Mouse (Mus musculus) kidney, embryonic 15.5 days (tissue): Measurements from ENCODE around the gene Xrra1. TPM values are rescaled to one million over a fixed set of nuclear protein-coding genes. Genes with fewer than 3 reads are reported as not detected.
A peak's percentile ranks its signal among the peaks of the same experiment; 100 is the strongest.
"Not testable (repeated sequence)": the region's sequence is repeated elsewhere in the genome, so short reads cannot be mapped to it uniquely, and the experiment has no call there.

Experiments
- ATAC-seq: fragments of 200-750 bp; cut with Nextera tagmentation; replicated peaks from 2 replicates; pipeline ENCODE4 v1.8.0; 2017; ENCODE audit warnings: moderate TSS enrichment; ENCODE audit not compliant: low FRiP score
- H3K27ac ChIP-seq: fragments of 300-500 bp; sonication (generic); 2 replicates; pipeline ENCODE4 v1.5.1; 2015; ENCODE audit warnings: mild to moderate bottlenecking, inconsistent platforms
- H3K27me3 ChIP-seq: fragments of 300-500 bp; sonication (generic); 2 replicates; pipeline ENCODE4 v1.6.1; 2015; ENCODE audit warnings: inconsistent platforms
- H3K36me3 ChIP-seq: fragments of 300-500 bp; sonication (generic); 2 replicates; pipeline ENCODE4 v1.6.1; 2015; ENCODE audit warnings: inconsistent platforms
- H3K4me1 ChIP-seq: fragments of 300-500 bp; sonication (generic); 2 replicates; pipeline ENCODE4 v1.6.1; 2015; ENCODE audit warnings: inconsistent platforms
- H3K4me2 ChIP-seq: fragments of 300-500 bp; sonication (generic); 2 replicates; pipeline ENCODE4 v1.6.1; 2015; ENCODE audit warnings: moderate library complexity, mild to moderate bottlenecking, inconsistent platforms
- H3K4me3 ChIP-seq: fragments of 300-500 bp; sonication (generic); replicated peaks from 2 replicates; pipeline ENCODE4 v1.5.1; 2015; ENCODE audit warnings: mild to moderate bottlenecking, inconsistent platforms
- H3K9ac ChIP-seq: fragments of 300-500 bp; sonication (generic); 2 replicates; pipeline ENCODE4 v1.6.1; 2015; ENCODE audit warnings: mild to moderate bottlenecking, inconsistent platforms
- H3K9me3 ChIP-seq: fragments of 300-500 bp; sonication (generic); replicated peaks from 2 replicates; pipeline ENCODE4 v1.6.1; 2016; ENCODE audit warnings: inconsistent platforms
- WGBS: fragments of 180-500 bp; shearing (Covaris S2); methylation state at CpG from one replicate; pipeline ENCODE4 v1.1.7; 2015; ENCODE audit warnings: mixed read lengths; 5-methylcytosine and 5-hydroxymethylcytosine counted together
- polyA plus RNA-seq: library from polyadenylated mRNA; unstranded; fragments of >200 nt; fragmentation: Nextera tagmentation; extraction: Ambion mirVana; gene quantifications from 2 replicates; pipeline ENCODE4 v1.2.1, GENCODE M21; 2015

The Xrra1 gene
- 0.21 and 0.42 TPM in 2 replicates for polyA plus RNA-seq

DNA sequence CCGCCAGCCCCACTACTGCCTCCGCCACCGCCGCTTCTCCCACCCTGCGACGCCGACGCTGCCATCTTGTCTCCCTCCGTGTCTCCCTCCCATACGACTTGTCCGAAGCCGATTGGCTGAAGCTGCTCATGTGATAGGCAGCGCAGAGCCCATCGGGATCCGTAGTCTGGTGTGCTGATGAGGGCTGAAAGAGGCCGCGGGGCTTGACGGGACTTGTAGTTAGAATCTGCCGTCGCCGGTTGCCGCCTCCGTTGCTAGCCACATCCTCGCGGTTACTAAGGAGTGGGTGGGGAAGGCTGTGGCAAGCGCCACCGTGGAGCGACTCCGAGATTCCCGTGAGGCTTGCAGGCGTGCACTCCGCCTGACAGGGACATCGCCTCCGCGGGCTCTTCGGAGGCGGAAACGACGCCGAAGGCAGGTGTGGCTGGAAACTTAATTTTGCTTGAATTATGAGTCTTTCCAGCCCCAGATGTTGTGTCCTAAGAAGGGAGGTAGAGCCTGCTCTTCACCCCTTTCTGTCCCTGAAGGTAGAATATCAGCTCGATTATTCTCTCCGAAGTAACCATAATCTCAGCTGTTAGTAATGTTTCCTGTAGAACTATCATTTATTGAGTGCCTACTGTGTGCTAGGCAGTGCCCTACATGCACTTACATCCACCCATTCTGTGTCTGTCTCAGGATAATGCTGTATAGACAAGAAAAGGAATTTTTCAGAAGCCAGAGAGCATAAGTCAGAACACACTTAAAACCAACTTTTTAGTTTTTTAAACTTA lies at the start of gene Xrra1:
Gene Xrra1, plus strand, starts transcription at position 304 of the 773 bp plus-strand sequence.
- peaks cover 24% of the 10 kb centered on the region for H3K36me3 ChIP-seq
- H3K27me3 ChIP-seq = no peaks in the 10 kb centered on the region
- peak within 1 kb of the TSS; percentile 90 for H3K9ac ChIP-seq
- H3K4me2 ChIP-seq = peak within 1 kb of the TSS; percentile 68
- peak within 1 kb of the TSS; percentile 79 for H3K27ac ChIP-seq
- ATAC-seq = peak; percentile 99
- peaks cover 15% of the 10 kb centered on the region for H3K4me1 ChIP-seq
- under 1% methylated on average over 42 of the region's 42 CpGs for WGBS
- peak within 1 kb of the TSS; percentile 88 for H3K4me3 ChIP-seq
- no peaks in the 10 kb centered on the region for H3K9me3 ChIP-seq

DNA sequence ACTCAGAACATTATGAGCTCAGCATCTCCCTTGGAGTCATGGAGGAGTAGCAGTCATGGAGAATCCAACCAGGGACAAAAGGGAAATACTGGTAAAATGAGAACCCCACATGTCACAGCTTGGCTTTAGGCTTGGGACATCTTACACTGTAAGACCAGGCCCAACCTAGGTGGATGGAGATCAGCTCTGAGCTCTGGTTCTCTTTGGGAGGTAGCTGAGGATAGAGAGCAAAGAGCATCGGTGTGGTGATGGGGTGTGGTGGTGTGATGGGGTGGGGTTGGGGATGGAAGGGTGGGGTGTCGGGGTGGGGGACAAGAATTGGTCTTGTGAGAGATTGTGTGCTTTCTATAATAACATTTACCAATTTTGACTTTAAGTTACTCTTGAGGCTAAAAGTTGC lies 48.1 kb upstream of the Xrra1 start:
- peaks cover 12% of the 10 kb centered on the region for H3K36me3 ChIP-seq
- no peak overlapping the region for H3K27ac ChIP-seq
- H3K4me2 ChIP-seq = no peak overlapping the region
- H3K27me3 ChIP-seq = no peaks in the 10 kb centered on the region
- H3K4me1 ChIP-seq = no peaks in the 10 kb centered on the region
- ATAC-seq = no peak
- no peak overlapping the region for H3K9ac ChIP-seq
- 88% methylated on average over 2 of the region's 2 CpGs for WGBS
- H3K9me3 ChIP-seq = no peaks in the 10 kb centered on the region
- H3K4me3 ChIP-seq = no peak overlapping the region

GRCm38 (mm10) chr7:99811661-99812060 lies 47.3 kb upstream of the Xrra1 start:
- H3K9me3 ChIP-seq = no peaks in the 10 kb centered on the region
- peaks cover 12% of the 10 kb centered on the region for H3K36me3 ChIP-seq
- no peak overlapping the region for H3K4me3 ChIP-seq
- H3K27ac ChIP-seq = no peak overlapping the region
- WGBS = 77% methylated on average over 4 of the region's 4 CpGs
- no peak overlapping the region for H3K4me2 ChIP-seq
- H3K27me3 ChIP-seq = no peaks in the 10 kb centered on the region
- H3K4me1 ChIP-seq = no peaks in the 10 kb centered on the region
- no peak overlapping the region for H3K9ac ChIP-seq
- no peak for ATAC-seq

DNA sequence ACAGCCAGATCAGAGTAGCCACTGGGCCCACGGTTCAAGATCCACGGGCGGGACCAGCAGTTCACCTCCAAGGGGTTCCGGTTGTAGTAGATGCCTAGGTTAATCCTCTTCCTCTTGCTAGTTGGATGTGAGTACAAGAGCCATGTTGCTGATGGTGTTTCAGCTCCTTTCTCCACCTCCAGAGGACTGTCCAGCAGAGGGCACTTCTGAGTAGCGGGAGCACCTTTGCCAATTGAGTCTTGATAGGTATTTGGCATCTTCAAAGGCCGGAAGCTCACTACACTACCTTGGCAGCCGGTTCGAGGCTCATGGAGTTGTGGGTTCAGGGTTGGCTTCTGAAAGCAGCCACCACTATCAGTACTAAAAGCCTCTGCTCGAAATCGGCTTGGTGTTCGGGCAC lies 45.5 kb upstream of the Xrra1 start:
- no peaks in the 10 kb centered on the region for H3K27me3 ChIP-seq
- no peak overlapping the region for H3K27ac ChIP-seq
- no peaks in the 10 kb centered on the region for H3K9me3 ChIP-seq
- 92% methylated on average over 11 of the region's 11 CpGs for WGBS
- H3K4me2 ChIP-seq = no peak overlapping the region
- no peak for ATAC-seq
- no peak overlapping the region for H3K4me3 ChIP-seq
- H3K4me1 ChIP-seq = 0 out of 2 replicates have a peak, but pooled peaks cover 3% of the 10 kb centered on the region
- peaks cover 12% of the 10 kb centered on the region for H3K36me3 ChIP-seq
- H3K9ac ChIP-seq = no peak overlapping the region

DNA sequence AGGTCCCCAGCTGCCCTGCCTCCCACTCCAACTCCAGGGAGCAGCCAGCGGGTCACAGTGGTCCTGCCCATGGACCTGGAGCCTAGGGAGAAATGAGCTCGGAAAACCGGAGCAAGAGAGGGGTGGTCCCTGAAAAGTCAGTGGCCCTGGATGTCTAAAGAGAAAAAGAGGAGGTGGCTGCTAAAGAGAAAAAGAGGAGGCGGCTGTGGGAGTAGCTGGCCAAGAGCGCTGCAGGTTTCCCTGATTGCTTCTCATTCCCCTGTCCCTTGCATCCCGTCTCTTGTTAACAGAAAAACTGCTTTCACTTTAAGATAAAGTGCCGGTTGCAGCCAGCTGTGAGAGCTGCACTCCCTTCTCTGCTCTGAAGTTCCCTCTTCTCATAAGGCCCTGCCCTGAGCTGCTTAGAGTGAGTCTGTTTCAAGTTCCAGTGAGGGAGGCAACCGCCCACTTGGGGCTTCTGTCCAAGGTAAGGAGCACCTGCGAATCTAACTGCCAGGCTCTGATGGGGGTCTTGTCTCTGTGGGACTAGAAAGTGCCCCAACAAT lies 40.7 kb upstream of the Xrra1 start:
- peak overlapping the region; percentile 44 for H3K4me2 ChIP-seq
- H3K9me3 ChIP-seq, ATAC-seq, H3K27me3 ChIP-seq, H3K36me3 ChIP-seq, H3K4me1 ChIP-seq, H3K9ac ChIP-seq: not testable (repeated sequence)
- H3K4me3 ChIP-seq = 0 out of 2 replicates have a peak overlapping the region, but pooled peaks have one; percentile 6
- peak overlapping the region; percentile 67 for H3K27ac ChIP-seq
- WGBS = 12% methylated on average over 9 of the region's 9 CpGs

- no peaks in the 10 kb centered on the region for H3K27me3 ChIP-seq
- H3K36me3 ChIP-seq = no peaks in the 10 kb centered on the region
- H3K4me1 ChIP-seq = peaks cover 8% of the 10 kb centered on the region; the same call in 1 of the 2 replicates
- H3K4me3 ChIP-seq = no peak overlapping the region
- no peaks in the 10 kb centered on the region for H3K9me3 ChIP-seq
- no peak overlapping the region for H3K27ac ChIP-seq
- 71% methylated on average over 2 of the region's 2 CpGs for WGBS
- H3K9ac ChIP-seq = no peak overlapping the region
- no peak for ATAC-seq
- H3K4me2 ChIP-seq = no peak overlapping the region
Observed at GRCm38 (mm10) chr7:99821953-99822352, 37.0 kb upstream of the Xrra1 start.

- H3K27ac ChIP-seq = 0 out of 2 replicates have a peak overlapping the region, but pooled peaks have one; percentile 23
- peaks cover 8% of the 10 kb centered on the region; the same call in 1 of the 2 replicates for H3K4me1 ChIP-seq
Observed at GRCm38 (mm10) chr7:99822426-99822825, 36.5 kb upstream of the Xrra1 start.

GRCm38 (mm10) chr7:99823045-99823663 lies 35.8 kb upstream of the Xrra1 start:
- no peak overlapping the region for H3K4me3 ChIP-seq
- 88% methylated on average over 10 of the region's 10 CpGs for WGBS
- ATAC-seq = no peak

More at GRCm38 (mm10) chr7:99822426-99822825, 36.5 kb upstream of the Xrra1 start:
- Histone ChIP-seq H3K9me3 (no peaks in the 10 kb centered on the region), H3K4me2 (no peak overlapping the region), H3K27me3 (no peaks in the 10 kb centered on the region), H3K4me3 (no peak overlapping the region), H3K36me3 (no peaks in the 10 kb centered on the region), H3K9ac (no peak overlapping the region)
- WGBS = 60% methylated on average over 5 of the region's 5 CpGs
- peak; percentile 71; the same call in 1 of the 2 replicates for ATAC-seq

DNA sequence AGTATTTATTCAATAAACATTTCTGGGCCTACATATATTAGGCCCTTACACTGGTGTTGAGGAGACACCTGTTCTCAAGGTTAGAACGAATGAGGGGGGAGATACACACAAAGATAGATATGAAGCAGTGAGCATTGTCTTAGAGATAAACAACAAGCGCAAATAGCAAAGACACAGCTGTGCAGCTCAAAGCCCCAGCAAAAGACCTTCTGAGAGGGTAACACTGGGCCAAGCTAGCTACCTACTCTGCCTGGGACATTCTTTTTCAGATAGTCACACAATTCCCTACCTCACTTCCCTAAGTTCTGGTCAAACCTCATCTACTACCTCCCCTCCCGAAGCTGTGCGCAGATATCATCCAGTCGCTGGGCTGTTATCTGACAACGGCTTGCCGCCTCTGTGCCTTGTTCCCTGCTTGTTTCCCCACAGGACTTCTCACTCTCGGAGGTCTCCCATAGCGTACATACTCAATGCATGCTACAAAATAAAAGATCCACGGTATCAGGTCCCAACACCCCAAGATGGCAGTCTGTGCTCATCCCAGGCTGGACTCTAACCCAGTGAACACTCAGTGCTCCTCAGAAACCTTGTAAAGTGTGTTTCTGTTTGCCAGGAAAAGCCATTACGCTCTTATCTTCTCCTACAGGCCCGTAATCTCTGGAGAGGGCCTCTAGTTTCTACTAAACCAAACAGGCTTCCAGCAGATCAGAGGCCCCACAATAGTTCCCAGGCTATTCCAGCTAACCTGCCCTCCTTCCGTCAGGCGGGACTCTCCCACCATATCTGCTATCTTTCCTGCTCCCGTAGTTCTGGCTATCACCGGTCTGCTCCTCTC lies 34.0 kb upstream of the Xrra1 start:
- no peak overlapping the region for H3K27ac ChIP-seq
- H3K9me3 ChIP-seq = no peaks in the 10 kb centered on the region
- 86% methylated on average over 16 of the region's 16 CpGs for WGBS
- H3K27me3 ChIP-seq = no peaks in the 10 kb centered on the region
- no peak overlapping the region for H3K4me2 ChIP-seq
- no peak overlapping the region for H3K9ac ChIP-seq
- H3K4me1 ChIP-seq = peaks cover 14% of the 10 kb centered on the region
- ATAC-seq = no peak
- no peaks in the 10 kb centered on the region for H3K36me3 ChIP-seq
- no peak overlapping the region for H3K4me3 ChIP-seq

More at GRCm38 (mm10) chr7:99823045-99823663, 35.8 kb upstream of the Xrra1 start:
- Histone ChIP-seq H3K4me1 (peaks cover 8% of the 10 kb centered on the region; the same call in 1 of the 2 replicates), H3K27ac (0 out of 2 replicates have a peak overlapping the region, but pooled peaks have one; percentile 22), H3K27me3 (no peaks in the 10 kb centered on the region), H3K4me2 (no peak overlapping the region), H3K9ac (no peak overlapping the region), H3K9me3 (no peaks in the 10 kb centered on the region), H3K36me3 (no peaks in the 10 kb centered on the region)

GRCm38 (mm10) chr7:99825511-99825910 lies 33.4 kb upstream of the Xrra1 start:
- H3K27me3 ChIP-seq = no peaks in the 10 kb centered on the region
- H3K9me3 ChIP-seq = no peaks in the 10 kb centered on the region
- no peak overlapping the region for H3K27ac ChIP-seq
- no peak for ATAC-seq
- no peak overlapping the region for H3K4me2 ChIP-seq
- peaks cover 14% of the 10 kb centered on the region for H3K4me1 ChIP-seq
- 85% methylated on average over 9 of the region's 9 CpGs for WGBS
- H3K9ac ChIP-seq = no peak overlapping the region
- H3K4me3 ChIP-seq = no peak overlapping the region
- no peaks in the 10 kb centered on the region for H3K36me3 ChIP-seq

DNA sequence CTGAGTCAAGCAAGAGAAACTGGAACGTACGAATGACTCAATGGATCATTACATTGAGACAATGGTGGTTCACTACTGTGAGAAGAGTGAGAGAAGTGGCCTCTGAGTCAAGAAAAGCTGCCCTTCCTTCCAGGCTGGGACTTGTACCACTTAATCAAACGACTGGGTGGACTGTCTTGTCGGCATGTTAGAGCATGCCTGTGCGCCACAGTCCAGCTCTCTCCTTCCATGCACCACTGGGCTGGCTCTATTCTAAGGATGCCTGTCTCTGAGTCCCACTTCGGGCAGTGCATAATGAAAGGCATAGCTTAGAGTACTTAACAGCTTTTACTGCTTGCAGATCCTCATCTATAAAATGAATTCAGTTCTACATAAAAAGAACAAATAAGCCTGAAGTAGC lies 32.8 kb upstream of the Xrra1 start:
- no peak overlapping the region for H3K27ac ChIP-seq
- no peak overlapping the region for H3K4me3 ChIP-seq
- ATAC-seq = no peak
- no peaks in the 10 kb centered on the region for H3K9me3 ChIP-seq
- peaks cover 14% of the 10 kb centered on the region for H3K4me1 ChIP-seq
- H3K4me2 ChIP-seq = peak overlapping the region; percentile 8; the same call in 1 of the 2 replicates
- H3K36me3 ChIP-seq = no peaks in the 10 kb centered on the region
- no peak overlapping the region for H3K9ac ChIP-seq
- no peaks in the 10 kb centered on the region for H3K27me3 ChIP-seq
- 65% methylated on average over 6 of the region's 6 CpGs for WGBS
